Mouse (Mus musculus) heart, postnatal 0 days (tissue): ENCODE measurements around the gene BC028528. TPM values are rescaled to one million over a fixed set of nuclear protein-coding genes. Genes with fewer than 3 reads are reported as not detected.
A peak's percentile ranks its signal among the peaks of the same experiment; 100 is the strongest.

Experiments
- ATAC-seq: fragments of 200-750 bp; cut with Nextera tagmentation; 2 replicates; pipeline ENCODE4 v1.8.0; 2017; ENCODE audit warnings: low read depth, moderate number of reproducible peaks, moderate library complexity; ENCODE audit not compliant: insufficient read depth
- DNase-seq: peaks from one replicate; pipeline ENCODE4 v3.0.0-alpha.2; 2016; ENCODE audit warnings: low spot score
- H3K27ac ChIP-seq: fragments of 300-500 bp; sonication (generic); 2 replicates; pipeline ENCODE4 v1.5.1; 2014; ENCODE audit warnings: low read depth, mild to moderate bottlenecking
- H3K27me3 ChIP-seq: fragments of 300-500 bp; sonication (generic); 2 replicates; pipeline ENCODE4 v1.6.1; 2014; ENCODE audit warnings: low read length, mixed read lengths; ENCODE audit not compliant: control insufficient read depth, insufficient read depth
- H3K36me3 ChIP-seq: fragments of 300-500 bp; sonication (generic); replicated peaks from 2 replicates; pipeline ENCODE4 v1.6.1; 2014; ENCODE audit warnings: low read length, mixed read lengths; ENCODE audit not compliant: control insufficient read depth, insufficient read depth
- H3K4me1 ChIP-seq: fragments of 300-500 bp; sonication (generic); 2 replicates; pipeline ENCODE4 v1.6.1; 2014; ENCODE audit warnings: antibody characterized with exemption; ENCODE audit not compliant: control insufficient read depth, insufficient read depth
- H3K4me2 ChIP-seq: fragments of 300-500 bp; sonication (generic); 2 replicates; pipeline ENCODE4 v1.6.1; 2014; ENCODE audit warnings: low read depth, mild to moderate bottlenecking, low read length, moderate library complexity
- H3K4me3 ChIP-seq: fragments of 300-500 bp; sonication (generic); 2 replicates; pipeline ENCODE4 v1.5.1; 2014; ENCODE audit warnings: low read depth, low read length
- H3K9ac ChIP-seq: fragments of 300-500 bp; sonication (generic); replicated peaks from 2 replicates; pipeline ENCODE4 v1.6.1; 2014; ENCODE audit warnings: low read depth, low read length, mixed read lengths
- H3K9me3 ChIP-seq: fragments of 300-500 bp; sonication (generic); replicated peaks from 2 replicates; pipeline ENCODE4 v1.6.1; 2016; ENCODE audit warnings: low read length; ENCODE audit not compliant: control insufficient read depth
- CTCF ChIP-seq: IDR thresholded peaks from 2 replicates; pipeline ENCODE4 v1.5.1; 2016; ENCODE audit warnings: antibody characterized with exemption, control low read depth, low read depth
- EP300 ChIP-seq: IDR thresholded peaks from 2 replicates; pipeline ENCODE4 v1.6.1; 2016; ENCODE audit warnings: antibody characterized with exemption, low read depth
- WGBS: fragments of 180-500 bp; shearing (Covaris S2); extraction: QIAGEN DNeasy Blood & Tissue Kit; methylation state at CpG from one replicate; pipeline ENCODE4 v1.1.7; 2014; 5-methylcytosine and 5-hydroxymethylcytosine counted together
- polyA plus RNA-seq: library from polyadenylated mRNA; unstranded; fragments of >200 nt; fragmentation: Nextera tagmentation; extraction: Ambion mirVana; gene quantifications from 2 replicates; pipeline ENCODE4 v1.2.1, GENCODE M21; 2015
- total RNA-seq: library from RNA; depleted of rRNA; stranded (reverse); fragments of >200 nt; gene quantifications from 2 replicates; pipeline ENCODE4 v1.2.3, GENCODE M21; 2014; ENCODE audit warnings: low replicate concordance

Gene BC028528
- total and polyA plus RNA-seq, 2 experiments from 2014 or later = 5.3 to 38.0 TPM

DNA sequence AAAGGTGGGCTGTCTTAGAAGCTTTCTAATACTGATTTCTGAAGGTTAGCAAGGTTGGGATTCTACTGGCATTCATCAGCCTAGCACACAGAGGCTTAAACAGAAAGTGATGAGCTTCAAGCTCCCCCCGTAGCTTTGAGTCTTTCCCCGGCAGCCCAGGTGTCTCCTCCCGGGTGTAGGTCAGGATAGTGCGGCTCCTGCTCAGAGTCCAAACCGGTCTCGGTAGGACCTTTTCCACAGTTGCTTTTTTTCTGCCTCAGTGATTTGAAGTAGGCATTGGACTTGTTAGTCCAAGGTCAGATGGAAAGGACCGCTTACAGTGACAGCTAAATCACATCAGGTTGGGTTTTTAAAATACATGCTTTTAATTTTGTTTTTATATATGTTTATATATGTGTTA is 40.8 kb upstream of the BC028528 start:
- Histone ChIP-seq H3K9ac (no peak overlapping the region), H3K4me3 (no peak overlapping the region)

DNA sequence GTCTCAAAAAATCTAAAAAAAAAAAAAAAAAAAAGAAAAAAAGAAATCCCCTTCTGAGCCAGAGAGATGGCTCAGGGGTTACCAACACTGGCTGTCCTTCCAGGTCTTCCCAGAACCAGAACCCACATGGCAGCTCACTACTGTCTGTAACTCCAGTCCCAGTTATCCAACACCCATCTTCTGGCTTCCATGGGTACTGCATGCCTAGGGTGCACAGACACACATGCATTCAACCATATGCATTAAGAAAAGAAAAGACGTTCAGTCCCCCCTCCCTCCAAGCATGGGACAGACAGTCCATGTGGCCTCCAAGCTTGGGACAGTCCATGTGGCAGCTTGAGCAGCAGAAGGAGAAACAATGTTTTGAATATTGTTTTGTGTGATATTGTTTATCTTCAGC is 40.4 kb upstream of the BC028528 start:
- peaks cover 34% of the 10 kb centered on the region for H3K36me3 ChIP-seq
- peaks cover 6% of the 10 kb centered on the region; the same call in 1 of the 2 replicates for H3K4me1 ChIP-seq
- no peaks in the 10 kb centered on the region for H3K9me3 ChIP-seq
- no peak overlapping the region for H3K27ac ChIP-seq
- 54% methylated on average over 1 of the region's 1 CpGs for WGBS
- H3K4me2 ChIP-seq = no peak overlapping the region
- no peak for ATAC-seq
- no peak for DNase-seq
- H3K4me3 ChIP-seq = no peak overlapping the region
- H3K9ac ChIP-seq = no peak overlapping the region
- no peak for TF ChIP-seq EP300
- no peak for TF ChIP-seq CTCF
- H3K27me3 ChIP-seq = no peaks in the 10 kb centered on the region

More for the DNA sequence above, 40.8 kb upstream of the BC028528 start:
- TF ChIP-seq CTCF = no peak
- no peak for TF ChIP-seq EP300
- no peak for ATAC-seq
- Histone ChIP-seq H3K9me3 (no peaks in the 10 kb centered on the region), H3K4me1 (peaks cover 6% of the 10 kb centered on the region; the same call in 1 of the 2 replicates), H3K27me3 (no peaks in the 10 kb centered on the region), H3K27ac (no peak overlapping the region), H3K4me2 (no peak overlapping the region), H3K36me3 (peaks cover 38% of the 10 kb centered on the region)
- DNase-seq = no peak
- 88% methylated on average over 7 of the region's 7 CpGs for WGBS

DNA sequence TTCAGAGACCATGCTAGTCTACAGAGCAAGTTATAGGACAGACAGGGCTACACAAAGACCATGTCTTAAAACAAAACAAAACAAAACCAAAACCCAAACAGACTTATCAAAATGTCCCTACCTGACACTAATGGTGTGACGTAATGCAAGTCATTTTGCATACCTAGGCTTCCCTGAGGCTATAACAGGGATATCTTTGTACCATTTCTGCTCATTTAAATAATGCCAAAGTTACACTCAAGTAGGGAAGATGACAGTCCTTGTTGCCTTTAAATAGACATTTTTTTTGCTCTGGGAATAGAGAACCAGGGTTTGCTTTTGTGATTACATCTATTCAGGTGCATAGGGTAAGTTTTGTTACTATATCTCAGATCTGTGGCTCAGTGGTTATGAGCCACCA is 39.7 kb upstream of the BC028528 start:
- no peak overlapping the region for H3K9ac ChIP-seq
- 93% methylated on average over 1 of the region's 1 CpGs for WGBS
- H3K27me3 ChIP-seq = no peaks in the 10 kb centered on the region
- DNase-seq (no peak), ATAC-seq (no peak)
- H3K36me3 ChIP-seq = peaks cover 27% of the 10 kb centered on the region
- TF ChIP-seq EP300 (no peak), CTCF (no peak)
- no peak overlapping the region for H3K4me3 ChIP-seq
- H3K9me3 ChIP-seq = no peaks in the 10 kb centered on the region
- no peak overlapping the region for H3K27ac ChIP-seq
- H3K4me1 ChIP-seq = peaks cover 6% of the 10 kb centered on the region; the same call in 1 of the 2 replicates
- H3K4me2 ChIP-seq = no peak overlapping the region

DNA sequence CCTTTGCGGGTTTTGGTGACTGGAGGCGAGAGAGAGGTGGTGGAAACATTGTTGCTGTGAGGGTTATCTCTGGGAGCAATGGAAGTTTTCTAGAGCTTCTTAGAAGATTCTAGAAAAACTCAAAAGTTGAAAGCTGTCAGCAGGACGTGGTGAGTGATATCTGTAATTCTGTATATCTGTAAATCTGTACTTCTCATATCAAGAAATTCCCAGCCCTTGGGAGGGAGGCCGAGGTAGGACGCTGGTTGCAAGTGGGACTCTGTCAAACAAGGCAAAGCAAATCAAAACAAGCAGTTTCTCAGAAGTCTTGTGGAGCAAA is 38.6 kb upstream of the BC028528 start:
- H3K4me2 ChIP-seq = peak overlapping the region; percentile 79
- H3K9me3 ChIP-seq = no peaks in the 10 kb centered on the region
- H3K27ac ChIP-seq = peak overlapping the region; percentile 94
- ATAC-seq (no peak), DNase-seq (peak; percentile 13)
- H3K27me3 ChIP-seq = no peaks in the 10 kb centered on the region
- WGBS = 1% methylated on average over 5 of the region's 5 CpGs
- H3K4me3 ChIP-seq = peak overlapping the region; percentile 74
- H3K4me1 ChIP-seq = peaks cover 6% of the 10 kb centered on the region; the same call in 1 of the 2 replicates
- TF ChIP-seq CTCF = no peak
- no peak for TF ChIP-seq EP300
- peak overlapping the region; percentile 97 for H3K9ac ChIP-seq
- H3K36me3 ChIP-seq = peaks cover 22% of the 10 kb centered on the region

DNA sequence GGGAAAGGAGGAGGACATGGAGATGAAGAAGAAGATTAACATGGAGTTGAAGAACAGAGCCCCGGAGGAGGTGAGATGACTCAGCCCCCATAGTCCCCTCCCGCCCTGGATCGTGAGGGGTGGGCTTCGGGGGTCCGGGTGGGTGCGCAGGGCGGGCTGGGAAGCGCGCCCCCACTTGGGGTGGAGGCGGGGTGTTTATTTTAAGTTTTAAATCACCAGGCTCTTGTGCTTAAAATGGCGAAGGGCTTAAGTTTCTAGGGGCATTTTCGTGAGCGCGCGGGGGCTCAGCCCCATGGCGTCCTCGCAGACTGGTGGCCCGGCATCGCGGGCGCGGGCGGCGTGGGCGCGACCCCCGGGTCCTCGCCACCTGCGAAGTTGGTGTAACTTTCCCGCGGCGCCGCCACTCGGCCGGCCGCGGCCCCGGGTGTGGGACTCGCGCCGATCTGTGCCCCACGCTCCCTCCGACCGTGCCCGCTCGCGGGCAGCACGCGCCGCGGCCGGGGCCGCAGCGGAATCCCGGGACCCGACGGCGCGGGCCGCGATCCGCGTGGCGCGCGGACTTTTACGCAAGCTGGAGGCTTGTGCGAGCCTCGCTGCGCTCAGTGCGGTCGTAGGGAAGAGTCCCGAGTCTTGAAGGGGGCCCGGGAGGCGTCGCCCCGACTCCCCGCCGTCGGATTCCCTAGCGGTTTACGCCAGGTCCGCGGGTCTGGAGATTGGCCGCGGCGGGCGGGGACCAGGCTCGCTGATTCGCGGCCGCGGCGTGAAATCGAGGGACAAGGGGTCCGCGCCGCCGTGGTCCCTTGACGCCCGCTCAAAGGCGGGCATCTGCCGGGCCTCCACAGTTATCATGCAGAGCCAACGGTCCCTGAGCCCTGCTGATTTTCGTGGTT is 38.0 kb upstream of the BC028528 start:
- H3K27ac ChIP-seq = peak overlapping the region; percentile 94
- WGBS = under 1% methylated on average over 103 of the region's 105 CpGs
- ATAC-seq = peak; percentile 9; the same call in 1 of the 2 replicates
- TF ChIP-seq EP300 (no peak), CTCF (no peak)
- DNase-seq = peak; percentile 41
- H3K9me3 ChIP-seq = no peaks in the 10 kb centered on the region
- peak overlapping the region; percentile 97 for H3K9ac ChIP-seq
- peaks cover 17% of the 10 kb centered on the region for H3K36me3 ChIP-seq
- H3K27me3 ChIP-seq = no peaks in the 10 kb centered on the region
- H3K4me1 ChIP-seq = peaks cover 6% of the 10 kb centered on the region; the same call in 1 of the 2 replicates
- H3K4me3 ChIP-seq = peak overlapping the region; percentile 74
- peak overlapping the region; percentile 79 for H3K4me2 ChIP-seq
